Mouse (Mus musculus) midbrain, postnatal 0 days (tissue): ENCODE data around the gene Ubash3a. TPM values are rescaled to one million over a fixed set of nuclear protein-coding genes. Genes with fewer than 3 reads are reported as not detected.

Experiments
- ATAC-seq: fragments of 200-750 bp; cut with Nextera tagmentation; 2 replicates; pipeline ENCODE4 v1.8.0; 2017; ENCODE audit warnings: moderate number of reproducible peaks, mild to moderate bottlenecking, moderate TSS enrichment, moderate library complexity; ENCODE audit not compliant: low FRiP score
- DNase-seq: peaks from one replicate; pipeline ENCODE4 v3.0.0-alpha.2; 2015; ENCODE audit warnings: low spot score
- H3K27ac ChIP-seq: fragments of 300-500 bp; sonication (generic); 2 replicates; pipeline ENCODE4 v1.5.1; 2014; ENCODE audit warnings: low read depth, mild to moderate bottlenecking, low read length, mixed read lengths
- H3K27me3 ChIP-seq: fragments of 300-500 bp; sonication (generic); 2 replicates; pipeline ENCODE4 v1.6.1; 2014; ENCODE audit warnings: low read length, control low read depth, mixed read lengths; ENCODE audit not compliant: insufficient read depth
- H3K36me3 ChIP-seq: fragments of 300-500 bp; sonication (generic); 2 replicates; pipeline ENCODE4 v1.6.1; 2014; ENCODE audit warnings: low read length, control low read depth, mixed read lengths; ENCODE audit not compliant: insufficient read depth
- H3K4me1 ChIP-seq: fragments of 300-500 bp; sonication (generic); 2 replicates; pipeline ENCODE4 v1.6.1; 2014; ENCODE audit warnings: mild to moderate bottlenecking, control low read depth, antibody characterized with exemption, low read length, mixed read lengths; ENCODE audit not compliant: insufficient read depth
- H3K4me2 ChIP-seq: fragments of 300-500 bp; sonication (generic); 2 replicates; pipeline ENCODE4 v1.6.1; 2014; ENCODE audit warnings: low read depth, mild to moderate bottlenecking, low read length, mixed read lengths; ENCODE audit not compliant: poor library complexity, severe bottlenecking
- H3K4me3 ChIP-seq: fragments of 300-500 bp; sonication (generic); 2 replicates; pipeline ENCODE4 v1.5.1; 2014; ENCODE audit warnings: low read depth, mild to moderate bottlenecking, low read length, moderate library complexity
- H3K9ac ChIP-seq: fragments of 300-500 bp; sonication (generic); replicated peaks from 2 replicates; pipeline ENCODE4 v1.6.1; 2014; ENCODE audit warnings: mild to moderate bottlenecking, low read length, moderate library complexity, mixed read lengths; ENCODE audit not compliant: poor library complexity, severe bottlenecking
- H3K9me3 ChIP-seq: fragments of 300-500 bp; sonication (generic); 2 replicates; pipeline ENCODE4 v1.6.1; 2016; ENCODE audit warnings: low read length, control low read depth
- CTCF ChIP-seq: IDR thresholded peaks from 2 replicates; pipeline ENCODE4 v1.5.1; 2016; ENCODE audit warnings: antibody characterized with exemption, mild to moderate bottlenecking
- WGBS: fragments of 180-500 bp; shearing (Covaris S2); extraction: QIAGEN DNeasy Blood & Tissue Kit; methylation state at CpG from one replicate; pipeline ENCODE4 v1.1.7; 2014; 5-methylcytosine and 5-hydroxymethylcytosine counted together
- polyA plus RNA-seq: library from polyadenylated mRNA; unstranded; fragments of >200 nt; fragmentation: Nextera tagmentation; extraction: Ambion mirVana; gene quantifications from 2 replicates; pipeline ENCODE4 v1.2.1, GENCODE M21; 2015
- total RNA-seq: library from RNA; depleted of rRNA; stranded (reverse); fragments of >200 nt; gene quantifications from 2 replicates; pipeline ENCODE4 v1.2.3, GENCODE M21; 2014; rRNA removed

The Ubash3a gene
- total and polyA plus RNA-seq, 2 experiments from 2014 or later: not detected

DNA sequence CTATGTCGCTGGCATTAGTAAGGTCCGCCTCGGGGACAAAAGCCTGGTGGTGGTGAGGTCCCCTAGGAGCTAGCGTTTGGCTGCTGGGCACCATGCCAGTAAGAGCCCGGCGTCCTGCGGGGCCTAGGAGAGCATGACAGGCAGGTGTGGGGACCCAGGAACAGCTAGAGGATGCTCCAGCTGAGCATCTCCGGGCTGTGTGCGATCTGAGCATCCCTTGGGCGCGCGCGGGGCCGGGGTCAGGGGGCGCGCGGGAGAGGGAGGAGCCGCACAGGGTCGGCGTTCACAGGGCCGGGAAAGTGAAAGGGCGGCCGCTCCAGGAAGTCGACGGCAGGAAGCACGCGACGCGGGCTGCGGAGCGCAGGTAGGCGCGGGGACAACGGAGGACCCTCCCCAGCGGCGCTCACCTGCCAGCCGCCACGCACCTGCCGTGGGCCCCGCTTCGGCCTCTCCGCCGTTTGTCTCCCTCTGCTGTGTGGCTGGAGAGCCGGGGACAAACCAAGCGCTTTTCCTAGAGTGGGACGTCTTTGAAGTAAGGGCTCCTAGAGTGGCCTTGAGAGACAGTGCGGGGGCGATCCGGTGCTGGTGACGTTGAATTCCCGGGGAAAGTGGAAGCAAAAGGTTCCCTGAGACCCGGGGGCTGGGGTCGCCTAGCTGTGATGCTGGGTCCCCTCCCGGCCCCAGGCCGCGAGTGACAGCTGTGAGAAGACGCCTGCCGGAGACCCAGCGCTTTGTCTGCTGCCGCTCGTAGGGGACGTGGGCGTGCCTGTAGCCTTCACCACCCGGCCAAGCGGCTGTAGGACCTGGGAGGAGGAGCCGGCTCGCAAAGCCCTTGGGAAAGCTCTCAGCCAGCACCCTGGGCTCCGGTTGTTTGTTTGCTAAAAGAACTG, 88.5 kb downstream of the Ubash3a start:
- Histone ChIP-seq H3K27me3 (no peaks in the 10 kb centered on the region), H3K4me1 (peaks cover 13% of the 10 kb centered on the region), H3K4me3 (peak overlapping the region; percentile 50), H3K27ac (peak overlapping the region; percentile 67), H3K9me3 (no peaks in the 10 kb centered on the region), H3K36me3 (no peaks in the 10 kb centered on the region), H3K9ac (peak overlapping the region; percentile 48), H3K4me2 (peak overlapping the region; percentile 64)
- TF ChIP-seq CTCF: peak; percentile 28; the same call in 1 of the 2 replicates
- ATAC-seq (peak; percentile 75), DNase-seq (peak; percentile 69)
- WGBS: 1% methylated on average over 67 of the region's 68 CpGs

Other genes starting within 250 kb of the Ubash3a start
- gene Abcg1, start 150.2 kb upstream of the Ubash3a start, total RNA-seq: 29.2 and 38.7 TPM in 2 replicates
- gene Abcg1, start 150.2 kb upstream of the Ubash3a start, polyA plus RNA-seq: 19.6 and 20.7 TPM in 2 replicates
- not detected in 2 replicates for gene Tff3, start 78.2 kb upstream of the Ubash3a start, total RNA-seq
- gene Tff3, start 78.2 kb upstream of the Ubash3a start, polyA plus RNA-seq: 0.52 and 0.83 TPM in 2 replicates
- gene Tff2, start 63.6 kb upstream of the Ubash3a start, total RNA-seq: not detected in 2 replicates
- not detected in 2 replicates for gene Tff2, start 63.6 kb upstream of the Ubash3a start, polyA plus RNA-seq
- not detected in 2 replicates for gene Tff1, start 42.6 kb upstream of the Ubash3a start, total RNA-seq
- not detected in 2 replicates for gene Tff1, start 42.6 kb upstream of the Ubash3a start, polyA plus RNA-seq
- gene Tmprss3, start 8.9 kb upstream of the Ubash3a start, total RNA-seq: 0.16 TPM in 1 of 2 replicates, not detected in the other
- gene Tmprss3, start 8.9 kb upstream of the Ubash3a start, polyA plus RNA-seq: 0.10 and 0.27 TPM in 2 replicates
- 2.8 and 3.5 TPM in 2 replicates for gene Rsph1, start 69.5 kb downstream of the Ubash3a start, total RNA-seq
- gene Rsph1, start 69.5 kb downstream of the Ubash3a start, polyA plus RNA-seq: 6.0 and 8.5 TPM in 2 replicates
- 11.0 and 12.7 TPM in 2 replicates for gene Slc37a1, start 78.9 kb downstream of the Ubash3a start, total RNA-seq
- gene Slc37a1, start 78.9 kb downstream of the Ubash3a start, polyA plus RNA-seq: 6.9 and 7.6 TPM in 2 replicates
- gene Pde9a, start 178.3 kb downstream of the Ubash3a start, total RNA-seq: 27.3 and 40.2 TPM in 2 replicates
- 32.2 and 36.4 TPM in 2 replicates for gene Pde9a, start 178.3 kb downstream of the Ubash3a start, polyA plus RNA-seq